Mouse (Mus musculus) stomach, embryonic 15.5 days (tissue): ENCODE data around the gene 1700029J07Rik. TPM values are rescaled to one million over a fixed set of nuclear protein-coding genes. Genes with fewer than 3 reads are reported as not detected.
A peak's percentile ranks its signal among the peaks of the same experiment; 100 is the strongest.

Source experiments
- ATAC-seq: fragments of 200-750 bp; cut with Nextera tagmentation; 2 replicates; pipeline ENCODE4 v1.8.0; 2017; ENCODE audit warnings: low read depth, moderate number of reproducible peaks, moderate TSS enrichment; ENCODE audit not compliant: insufficient read depth, low FRiP score
- H3K27ac ChIP-seq: fragments of 300-500 bp; sonication (generic); 2 replicates; pipeline ENCODE4 v1.5.1; 2015; ENCODE audit warnings: mild to moderate bottlenecking, inconsistent platforms
- H3K27me3 ChIP-seq: fragments of 300-500 bp; sonication (generic); replicated peaks from 2 replicates; pipeline ENCODE4 v1.6.1; 2015; ENCODE audit warnings: inconsistent platforms
- H3K36me3 ChIP-seq: fragments of 300-500 bp; sonication (generic); 2 replicates; pipeline ENCODE4 v1.6.1; 2015; ENCODE audit warnings: inconsistent platforms
- H3K4me1 ChIP-seq: fragments of 300-500 bp; sonication (generic); 2 replicates; pipeline ENCODE4 v1.6.1; 2015; ENCODE audit warnings: inconsistent platforms
- H3K4me2 ChIP-seq: fragments of 300-500 bp; sonication (generic); 2 replicates; pipeline ENCODE4 v1.6.1; 2015; ENCODE audit warnings: mild to moderate bottlenecking, inconsistent platforms
- H3K4me3 ChIP-seq: fragments of 300-500 bp; sonication (generic); replicated peaks from 2 replicates; pipeline ENCODE4 v1.5.1; 2015; ENCODE audit warnings: inconsistent platforms
- H3K9ac ChIP-seq: fragments of 300-500 bp; sonication (generic); 2 replicates; pipeline ENCODE4 v1.6.1; 2015; ENCODE audit warnings: inconsistent platforms
- H3K9me3 ChIP-seq: fragments of 300-500 bp; sonication (generic); 2 replicates; pipeline ENCODE4 v1.6.1; 2016; ENCODE audit warnings: inconsistent platforms
- WGBS: fragments of 180-500 bp; shearing (Covaris S2); methylation state at CpG from one replicate; pipeline ENCODE4 v1.1.7; 2015; 5-methylcytosine and 5-hydroxymethylcytosine counted together
- polyA plus RNA-seq: library from polyadenylated mRNA; unstranded; fragments of >200 nt; fragmentation: Nextera tagmentation; extraction: Ambion mirVana; gene quantifications from 2 replicates; pipeline ENCODE4 v1.2.1, GENCODE M21; 2015

The 1700029J07Rik gene
- polyA plus RNA-seq, result 3.8 and 4.1 TPM in 2 replicates

DNA sequence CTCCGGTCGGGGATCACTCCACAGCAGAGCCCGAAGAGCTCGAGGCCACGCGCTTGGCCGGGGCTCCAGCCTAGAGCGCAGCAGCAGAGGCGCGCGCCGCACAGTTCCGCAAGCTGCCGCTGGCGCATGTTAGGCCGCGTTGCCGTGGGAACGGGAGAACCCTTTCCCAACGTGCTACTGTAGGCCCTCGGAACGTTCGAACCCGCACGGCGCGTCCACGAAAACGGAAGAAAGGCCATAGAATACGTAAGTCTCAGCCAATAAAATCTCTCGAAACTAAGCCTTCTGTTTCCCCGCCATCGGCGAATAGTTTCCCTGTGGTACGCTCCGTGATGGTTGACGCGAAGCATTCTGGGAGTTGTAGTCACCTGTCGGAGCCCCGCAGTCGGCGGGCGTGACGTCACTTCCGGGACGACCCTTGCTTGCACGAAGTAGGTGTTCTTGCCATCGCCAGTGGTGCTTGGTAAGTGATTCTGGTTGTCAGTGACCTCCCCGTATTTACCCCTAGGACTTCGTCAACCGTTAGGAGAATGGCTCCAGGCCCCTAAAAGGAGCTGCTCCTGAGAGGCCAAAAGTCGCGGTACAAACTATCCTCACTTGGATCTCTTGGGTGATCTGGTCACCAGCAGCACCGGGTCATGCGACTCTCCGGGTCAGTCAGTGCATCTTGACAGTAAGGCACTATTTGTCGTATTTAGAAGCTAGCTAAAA lies at the start of gene 1700029J07Rik, which contains the start of gene Ufsp2:
Gene 1700029J07Rik, minus strand, starts transcription at position 127 of the 711 bp plus-strand sequence.
Gene Ufsp2, plus strand, starts transcription at position 403 of the 711 bp plus-strand sequence.
- Histone ChIP-seq H3K27me3 (no peaks in the 10 kb centered on the region), H3K4me2 (peak within 1 kb of the TSS; percentile 58), H3K4me3 (peak within 1 kb of the TSS; percentile 56), H3K36me3 (peaks cover 11% of the 10 kb centered on the region), H3K27ac (peak within 1 kb of the TSS; percentile 80), H3K9ac (peak within 1 kb of the TSS; percentile 55), H3K4me1 (0 out of 2 replicates have a peak, but pooled peaks cover 7% of the 10 kb centered on the region), H3K9me3 (no peaks in the 10 kb centered on the region)
- ATAC-seq, result peak; percentile 98
- WGBS, result under 1% methylated on average over 57 of the region's 57 CpGs

- 44% methylated on average over 4 of the region's 4 CpGs for WGBS
- Histone ChIP-seq H3K4me2 (no peak overlapping the region), H3K27ac (no peak overlapping the region), H3K9ac (no peak overlapping the region), H3K4me3 (no peak overlapping the region), H3K27me3 (no peaks in the 10 kb centered on the region), H3K9me3 (no peaks in the 10 kb centered on the region), H3K4me1 (no peaks in the 10 kb centered on the region), H3K36me3 (no peaks in the 10 kb centered on the region)
- no peak for ATAC-seq
These were observed 49.3 kb upstream of the 1700029J07Rik start for GRCm38 (mm10) chr8:46024392-46024791.

GRCm38 (mm10) chr8:46022758-46023157 lies 47.7 kb upstream of the 1700029J07Rik start:
- Histone ChIP-seq H3K36me3 (no peaks in the 10 kb centered on the region), H3K4me2 (no peak overlapping the region), H3K27me3 (no peaks in the 10 kb centered on the region), H3K4me3 (no peak overlapping the region), H3K9me3 (no peaks in the 10 kb centered on the region), H3K27ac (no peak overlapping the region), H3K9ac (no peak overlapping the region), H3K4me1 (no peaks in the 10 kb centered on the region)
- 94% methylated on average over 9 of the region's 9 CpGs for WGBS
- no peak for ATAC-seq

DNA sequence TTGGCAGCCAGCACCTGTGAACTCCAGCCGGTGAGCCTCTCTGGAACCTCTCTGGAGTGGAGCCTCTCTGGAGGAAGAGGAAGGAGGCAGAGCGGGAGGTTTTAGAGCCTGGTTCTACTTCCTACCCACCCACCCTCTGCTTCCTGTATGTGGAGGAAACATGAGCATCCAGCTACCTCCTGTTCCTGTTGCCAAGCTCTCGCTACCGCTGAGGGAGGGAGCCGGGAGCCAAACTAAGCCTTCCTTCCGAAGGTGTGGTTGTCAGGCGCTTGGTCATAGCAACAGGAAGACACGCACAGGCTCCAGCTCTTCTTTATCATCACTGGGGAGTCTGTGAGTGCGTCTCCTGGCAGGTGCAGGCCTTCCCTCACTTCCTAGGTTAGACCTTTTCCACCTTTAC lies 47.2 kb upstream of the 1700029J07Rik start:
- no peaks in the 10 kb centered on the region for H3K9me3 ChIP-seq
- no peaks in the 10 kb centered on the region for H3K36me3 ChIP-seq
- H3K9ac ChIP-seq, result no peak overlapping the region
- no peak overlapping the region for H3K4me2 ChIP-seq
- no peaks in the 10 kb centered on the region for H3K27me3 ChIP-seq
- no peaks in the 10 kb centered on the region for H3K4me1 ChIP-seq
- no peak for ATAC-seq
- WGBS, result 85% methylated on average over 9 of the region's 9 CpGs
- H3K4me3 ChIP-seq, result no peak overlapping the region
- H3K27ac ChIP-seq, result no peak overlapping the region

GRCm38 (mm10) chr8:46010746-46011680 lies 36.0 kb upstream of the 1700029J07Rik start:
- Histone ChIP-seq H3K9me3 (no peaks in the 10 kb centered on the region), H3K4me2 (peak overlapping the region; percentile 43), H3K27me3 (no peaks in the 10 kb centered on the region), H3K36me3 (no peaks in the 10 kb centered on the region), H3K27ac (no peak overlapping the region), H3K9ac (no peak overlapping the region), H3K4me3 (peak overlapping the region; percentile 7; the same call in 1 of the 2 replicates), H3K4me1 (peaks cover 9% of the 10 kb centered on the region; the same call in 1 of the 2 replicates)
- no peak for ATAC-seq
- WGBS, result 12% methylated on average over 17 of the region's 17 CpGs

DNA sequence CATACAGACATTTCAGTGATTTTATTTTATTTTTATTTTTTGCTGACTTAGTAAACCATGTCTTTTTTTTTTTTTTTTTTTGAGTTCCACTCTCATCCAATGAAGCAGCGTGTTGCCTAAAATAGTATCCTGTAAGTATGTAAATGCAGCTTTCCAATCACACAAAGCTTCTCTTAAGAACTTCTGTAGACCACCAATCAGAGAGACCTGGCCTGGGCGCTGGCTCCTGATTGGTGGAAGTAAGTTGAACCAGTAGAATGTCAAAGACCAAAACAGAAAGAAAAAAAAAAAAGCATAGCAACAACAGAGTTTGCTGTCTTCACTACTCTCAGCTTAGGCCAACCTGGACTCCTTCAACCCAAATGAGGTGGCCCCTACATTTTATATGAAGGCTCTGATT lies 35.3 kb upstream of the 1700029J07Rik start:
- peak overlapping the region; percentile 7; the same call in 1 of the 2 replicates for H3K4me3 ChIP-seq
- no peak overlapping the region for H3K27ac ChIP-seq
- no peaks in the 10 kb centered on the region for H3K9me3 ChIP-seq
- H3K36me3 ChIP-seq, result no peaks in the 10 kb centered on the region
- 66% methylated on average over 2 of the region's 2 CpGs for WGBS
- H3K4me2 ChIP-seq, result peak overlapping the region; percentile 43
- no peak overlapping the region for H3K9ac ChIP-seq
- peaks cover 9% of the 10 kb centered on the region; the same call in 1 of the 2 replicates for H3K4me1 ChIP-seq
- H3K27me3 ChIP-seq, result no peaks in the 10 kb centered on the region
- no peak for ATAC-seq

DNA sequence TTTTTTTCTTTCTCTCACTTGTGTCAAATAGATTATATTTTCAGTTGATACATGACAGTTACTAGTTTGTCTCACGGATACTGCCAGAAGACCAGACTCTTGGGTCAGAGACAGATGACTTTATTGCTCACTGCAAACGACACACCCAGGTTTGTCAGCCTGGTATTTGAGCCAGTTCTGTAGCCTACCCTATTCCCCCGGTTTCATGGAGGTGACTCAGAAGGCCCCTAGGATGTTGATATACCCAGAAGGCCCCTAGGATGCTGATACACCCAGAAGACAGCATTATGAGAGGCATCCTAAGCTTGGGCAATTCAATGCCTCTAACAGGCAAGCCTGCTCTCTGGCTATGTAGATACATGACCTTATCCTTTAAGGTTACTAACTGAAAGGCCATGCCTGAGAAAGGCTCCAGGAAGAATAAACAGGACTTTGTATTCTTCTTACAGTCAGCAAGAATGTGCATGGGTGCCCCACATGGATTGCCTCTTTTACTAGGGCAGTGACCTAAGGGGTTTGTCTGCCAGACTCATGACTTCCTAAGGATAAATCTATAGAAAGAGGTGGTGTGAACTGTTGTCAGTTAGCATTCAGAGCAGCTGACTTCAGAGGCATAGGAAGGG lies 32.1 kb upstream of the 1700029J07Rik start:
- peaks cover 9% of the 10 kb centered on the region; the same call in 1 of the 2 replicates for H3K4me1 ChIP-seq
- H3K9ac ChIP-seq, result no peak overlapping the region
- ATAC-seq, result no peak
- no peak overlapping the region for H3K27ac ChIP-seq
- no peaks in the 10 kb centered on the region for H3K27me3 ChIP-seq
- WGBS, result 40% methylated on average over 3 of the region's 3 CpGs
- no peak overlapping the region for H3K4me2 ChIP-seq
- H3K9me3 ChIP-seq, result no peaks in the 10 kb centered on the region
- no peak overlapping the region for H3K4me3 ChIP-seq
- H3K36me3 ChIP-seq, result no peaks in the 10 kb centered on the region

- H3K9me3 ChIP-seq, result no peaks in the 10 kb centered on the region
- no peak within 1 kb of the TSS for H3K4me3 ChIP-seq
- no peak within 1 kb of the TSS for H3K4me2 ChIP-seq
- H3K27me3 ChIP-seq, result no peaks in the 10 kb centered on the region
- H3K4me1 ChIP-seq, result no peaks in the 10 kb centered on the region
- no peak for ATAC-seq
- 63% methylated on average over 4 of the region's 4 CpGs for WGBS
- 0 out of 2 replicates have a peak within 1 kb of the TSS, but pooled peaks have one; percentile 22 for H3K27ac ChIP-seq
- H3K9ac ChIP-seq, result no peak within 1 kb of the TSS
- H3K36me3 ChIP-seq, result no peaks in the 10 kb centered on the region
These were observed 30.5 kb upstream of the 1700029J07Rik start, which contains the start of gene Ankrd37 for GRCm38 (mm10) chr8:46005596-46005995. TSS of gene Ankrd37 (minus strand) at chr8:46005707.

GRCm38 (mm10) chr8:45999784-46000705 lies 25.0 kb upstream of the 1700029J07Rik start:
- peak overlapping the region; percentile 53 for H3K4me3 ChIP-seq
- peak overlapping the region; percentile 97 for H3K27ac ChIP-seq
- H3K4me1 ChIP-seq, result peaks cover 4% of the 10 kb centered on the region; the same call in 1 of the 2 replicates
- peak; percentile 98 for ATAC-seq
- peak overlapping the region; percentile 74 for H3K4me2 ChIP-seq
- peaks cover 14% of the 10 kb centered on the region for H3K36me3 ChIP-seq
- WGBS, result 5% methylated on average over 55 of the region's 55 CpGs
- no peaks in the 10 kb centered on the region for H3K9me3 ChIP-seq
- H3K9ac ChIP-seq, result peak overlapping the region; percentile 35; the same call in 1 of the 2 replicates
- no peaks in the 10 kb centered on the region for H3K27me3 ChIP-seq

- peaks cover 14% of the 10 kb centered on the region for H3K36me3 ChIP-seq
- H3K9me3 ChIP-seq, result no peaks in the 10 kb centered on the region
- H3K4me2 ChIP-seq, result peak within 1 kb of the TSS; percentile 74
- peak; percentile 28; the same call in 1 of the 2 replicates for ATAC-seq
- H3K27ac ChIP-seq, result peak within 1 kb of the TSS; percentile 97
- H3K4me1 ChIP-seq, result peaks cover 4% of the 10 kb centered on the region; the same call in 1 of the 2 replicates
- WGBS, result 3% methylated on average over 22 of the region's 22 CpGs
- peak within 1 kb of the TSS; percentile 35; the same call in 1 of the 2 replicates for H3K9ac ChIP-seq
- H3K4me3 ChIP-seq, result peak within 1 kb of the TSS; percentile 53
- H3K27me3 ChIP-seq, result no peaks in the 10 kb centered on the region
These were observed 24.2 kb upstream of the 1700029J07Rik start, which contains the start of gene Lrp2bp for GRCm38 (mm10) chr8:45999138-45999783. TSS of gene Lrp2bp (plus strand) at chr8:45999303.
